Mouse (Mus musculus) Patski (cell line): Measurements from ENCODE around the gene Ptpn3. TPM values are rescaled to one million over a fixed set of nuclear protein-coding genes. Genes with fewer than 3 reads are reported as not detected.

Experiments used
- ATAC-seq: fragments of 100-300 bp; one replicate; pipeline ENCODE4 v1.8.0; 2021
- CTCF ChIA-PET: fragments of 350-600 bp; sonication (Branson Sonifier 250); formaldehyde crosslinking; loops from one replicate; lab custom pipeline; 2022; ENCODE audit warnings: inconsistent platforms; lab: Charles Lee
- POLR2A ChIA-PET: fragments of 350-600 bp; sonication (Branson Sonifier 250); formaldehyde crosslinking; loops from one replicate; lab custom pipeline; 2022; ENCODE audit warnings: antibody characterized with exemption, inconsistent platforms; lab: Charles Lee
- DNase-seq: peaks from one replicate; pipeline ENCODE4 v3.0.0-alpha.2; 2011; ENCODE audit warnings: low read depth, low spot score
- H3K27me3 ChIP-seq: fragments of 371-371 bp; one replicate; pipeline ENCODE4 v1.5.1; 2021
- CTCF ChIP-seq: fragments of 100-300 bp; IDR thresholded peaks from one replicate; pipeline ENCODE4 v1.5.1; 2021
- in situ Hi-C: fragments of 300-500 bp; cut with MboI; formaldehyde crosslinking; loops from 3 replicates; pipeline ENCODE4 v1.11.1; 2018; ENCODE audit warnings: low pct_unique_long_range_greater_than_20kb, mixed read lengths
- polyA plus RNA-seq: library from polyadenylated mRNA; unstranded; gene quantifications from one replicate; pipeline ENCODE4 v1.2.3, GENCODE M21; 2021

Ptpn3 gene
- polyA plus RNA-seq, 1 experiment from 2014 or later: 27.5 TPM

DNA sequence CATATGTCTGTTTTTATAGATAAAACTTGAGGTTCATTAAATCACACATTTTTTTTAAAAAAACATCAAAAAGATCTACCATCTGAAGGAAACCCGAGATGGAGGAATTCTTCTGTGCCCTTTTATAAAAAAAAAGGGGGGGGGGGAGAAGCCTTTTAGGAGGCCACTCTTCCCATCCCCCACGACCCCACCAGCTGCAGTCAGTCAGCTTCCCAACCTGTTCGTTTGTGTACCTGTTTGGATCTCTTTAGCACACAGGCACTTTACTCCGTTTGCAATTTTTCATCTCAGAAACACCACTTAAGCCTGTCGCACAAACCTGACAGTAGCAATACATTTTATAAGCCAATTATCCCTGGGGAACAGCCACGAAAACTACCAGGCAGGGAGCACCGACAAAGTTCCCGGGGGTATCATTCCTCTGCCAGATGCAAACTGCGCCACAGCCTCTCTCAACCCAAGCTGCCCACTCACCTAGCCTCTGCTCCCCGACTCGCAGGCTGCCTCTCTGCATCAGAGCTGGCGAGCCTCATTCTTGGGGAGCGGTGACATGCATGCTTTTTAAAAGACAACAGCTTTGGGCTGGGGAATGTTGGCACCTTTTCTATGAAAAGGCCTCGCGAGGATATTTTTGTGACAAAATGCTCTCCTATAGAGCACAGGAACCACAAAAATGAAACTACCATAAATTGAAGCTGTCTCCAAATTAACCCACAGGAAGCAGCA, 160.5 kb downstream of the Ptpn3 start:
- in situ Hi-C loops: no loop called here
- TF ChIP-seq CTCF: no peak
- no peak for ATAC-seq
- no peak for DNase-seq
- CTCF ChIA-PET: no interaction called here
- POLR2A ChIA-PET: interaction anchor here (0.6 kb wide), 1 partner anchor 171 kb away, joined by 3 read pairs; no protein-coding TSS in a partner anchor
- H3K27me3 ChIP-seq: peaks cover 6% of the 10 kb centered on the region

Other genes with a start within 250 kb of the Ptpn3 start
- gene Epb41l4b, start 158.4 kb downstream of the Ptpn3 start, polyA plus RNA-seq: 0.22 TPM
- 0.71 TPM for gene Palm2, start 132.4 kb upstream of the Ptpn3 start, polyA plus RNA-seq